ENCODE assay signal across 8 mouse cellular contexts in the genomic region with DNA sequence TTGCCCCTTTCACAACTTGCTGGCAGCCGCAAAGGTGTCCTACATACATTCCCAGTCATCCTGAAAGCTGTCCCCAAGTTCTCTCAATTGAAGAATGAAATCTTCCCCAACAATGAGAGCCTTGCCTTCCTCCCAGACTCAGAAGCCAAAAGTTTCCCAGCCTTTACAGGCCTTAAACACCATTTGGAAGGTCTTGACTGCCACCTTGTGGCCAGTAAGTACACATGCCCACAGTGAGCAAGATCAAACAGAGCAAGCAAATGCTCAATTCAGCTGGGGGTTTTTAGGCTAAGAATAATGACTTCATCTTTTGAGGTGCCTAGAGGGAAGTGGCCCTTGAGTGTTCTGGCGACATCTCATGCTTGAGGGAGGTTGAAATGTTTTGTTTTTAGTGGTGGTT. TPM values are rescaled to one million over a fixed set of nuclear protein-coding genes. Genes with fewer than 3 reads are reported as not detected.
DNase-seq lines count a peak whose midpoint lies in the region; ATAC-seq lines count a peak whose summit lies in the region.

No protein-coding gene starts in this region.

- no peak for DNase-seq in frontal cortex, postnatal 14 days (ENCODE audit: low spot score in 2 of 2)
- peak; percentile 75 for DNase-seq in MN1 (ENCODE audit: low spot score)
- DNase-seq in cerebellum, postnatal 14 days, result peak; percentile 66 to 71
- DNase-seq in kidney, postnatal 36 days, result peak; percentile 49 to 71
- peak; percentile 42 for DNase-seq in lung, postnatal 25 days (ENCODE audit: low spot score)
- DNase-seq in right cerebral cortex, postnatal 10 days (ENCODE audit: low spot score in 2 of 2), result peak; percentile 74 to 78

- ATAC-seq in frontal cortex, adult (ENCODE audit: low TSS enrichment), result peak; percentile 93
- peak; percentile 86 for ATAC-seq in granulocyte monocyte progenitor cell, adult 5-6 weeks (replicated peaks; ENCODE audit: poor library complexity, severe bottlenecking)

RNA-seq across cellular contexts. Expression of gene Eogt, which starts 42.2 kb away (rescaled TPM):
- 1.7 and 1.9 TPM in 2 replicates for total RNA-seq in granulocyte monocyte progenitor cell, adult 5-6 weeks (2014; fragmentation: Nextera tagmentation)
- 2.4 and 4.5 TPM in 2 replicates for total RNA-seq in granulocyte monocyte progenitor cell, adult 5-6 weeks (2017)

RNA-seq across cellular contexts. Expression of gene Fam19a4, which starts 46.6 kb away (rescaled TPM):
- not detected in 2 replicates for total RNA-seq in granulocyte monocyte progenitor cell, adult 5-6 weeks (2014; fragmentation: Nextera tagmentation)
- not detected in 2 replicates for total RNA-seq in granulocyte monocyte progenitor cell, adult 5-6 weeks (2017)

Comparison
In these comparisons a context has a peak if more than half of its experiments do, and no peak if none do; other contexts are left out.
1. DNase-seq: peak in MN1 (single experiment), cerebellum, postnatal 14 days (2 of 2), kidney, postnatal 36 days (2 of 2), lung, postnatal 25 days (single experiment) and right cerebral cortex, postnatal 10 days (2 of 2); none in frontal cortex, postnatal 14 days (0 of 2).